Mouse (Mus musculus) forebrain, embryonic 13.5 days (tissue): ENCODE results near the gene Uspl1. TPM values are rescaled to one million over a fixed set of nuclear protein-coding genes. Genes with fewer than 3 reads are reported as not detected.

Experiments used
- ATAC-seq: fragments of 200-750 bp; cut with Nextera tagmentation; 2 replicates; pipeline ENCODE4 v1.8.0; 2017
- H3K27ac ChIP-seq: fragments of 300-500 bp; sonication (generic); 2 replicates; pipeline ENCODE4 v1.5.1; 2015; ENCODE audit warnings: inconsistent platforms, mild to moderate bottlenecking, moderate library complexity
- H3K27me3 ChIP-seq: fragments of 300-500 bp; sonication (generic); 2 replicates; pipeline ENCODE4 v1.6.1; 2015; ENCODE audit warnings: mild to moderate bottlenecking, inconsistent platforms
- H3K36me3 ChIP-seq: fragments of 300-500 bp; sonication (generic); 2 replicates; pipeline ENCODE4 v1.6.1; 2015; ENCODE audit warnings: mild to moderate bottlenecking, inconsistent platforms; ENCODE audit not compliant: poor library complexity, severe bottlenecking
- H3K4me1 ChIP-seq: fragments of 300-500 bp; sonication (generic); 2 replicates; pipeline ENCODE4 v1.6.1; 2015; ENCODE audit warnings: inconsistent platforms
- H3K4me2 ChIP-seq: fragments of 300-500 bp; sonication (generic); 2 replicates; pipeline ENCODE4 v1.6.1; 2015; ENCODE audit warnings: inconsistent platforms, mild to moderate bottlenecking, moderate library complexity
- H3K4me3 ChIP-seq: fragments of 300-500 bp; sonication (generic); 2 replicates; pipeline ENCODE4 v1.5.1; 2015; ENCODE audit warnings: mild to moderate bottlenecking, inconsistent platforms
- H3K9ac ChIP-seq: fragments of 300-500 bp; sonication (generic); 2 replicates; pipeline ENCODE4 v1.6.1; 2015; ENCODE audit warnings: mild to moderate bottlenecking, inconsistent platforms
- H3K9me3 ChIP-seq: fragments of 300-500 bp; sonication (generic); replicated peaks from 2 replicates; pipeline ENCODE4 v1.6.1; 2016; ENCODE audit warnings: inconsistent platforms
- WGBS: fragments of 180-500 bp; shearing (Covaris S2); methylation state at CpG from one replicate; pipeline ENCODE4 v1.1.7; 2015; 5-methylcytosine and 5-hydroxymethylcytosine counted together
- polyA plus RNA-seq: library from polyadenylated mRNA; unstranded; fragments of >200 nt; fragmentation: Nextera tagmentation; extraction: Ambion mirVana; gene quantifications from 2 replicates; pipeline ENCODE4 v1.2.1, GENCODE M21; 2015

Uspl1 gene
- polyA plus RNA-seq, 1 experiment from 2014 or later: 54.8 TPM

GRCm38 (mm10) chr5:149150882-149151281, 33.3 kb upstream of the Uspl1 start:
- ATAC-seq: no peak
- WGBS: 90% methylated on average over 3 of the region's 3 CpGs

GRCm38 (mm10) chr5:149152063-149152773, 31.9 kb upstream of the Uspl1 start:
- Histone ChIP-seq H3K4me3 (no peak overlapping the region), H3K27me3 (no peaks in the 10 kb centered on the region), H3K4me1 (peaks cover 6% of the 10 kb centered on the region), H3K4me2 (no peak overlapping the region), H3K27ac (no peak overlapping the region), H3K9ac (no peak overlapping the region), H3K36me3 (no peaks in the 10 kb centered on the region), H3K9me3 (no peaks in the 10 kb centered on the region)
- 51% methylated on average over 13 of the region's 13 CpGs for WGBS
- no peak for ATAC-seq

More at GRCm38 (mm10) chr5:149150882-149151281, 33.3 kb upstream of the Uspl1 start:
- no peak overlapping the region for H3K9ac ChIP-seq
- H3K4me2 ChIP-seq: no peak overlapping the region
- peaks cover 6% of the 10 kb centered on the region for H3K4me1 ChIP-seq
- no peaks in the 10 kb centered on the region for H3K27me3 ChIP-seq
- no peaks in the 10 kb centered on the region for H3K9me3 ChIP-seq
- H3K36me3 ChIP-seq: no peaks in the 10 kb centered on the region
- H3K27ac ChIP-seq: no peak overlapping the region
- H3K4me3 ChIP-seq: no peak overlapping the region

GRCm38 (mm10) chr5:149152774-149153155, 31.4 kb upstream of the Uspl1 start:
- ATAC-seq: no peak
- Histone ChIP-seq H3K4me3 (no peak overlapping the region), H3K9me3 (no peaks in the 10 kb centered on the region), H3K27ac (no peak overlapping the region), H3K4me2 (no peak overlapping the region), H3K4me1 (peaks cover 6% of the 10 kb centered on the region), H3K9ac (no peak overlapping the region), H3K27me3 (no peaks in the 10 kb centered on the region), H3K36me3 (no peaks in the 10 kb centered on the region)
- WGBS: 67% methylated on average over 12 of the region's 12 CpGs

GRCm38 (mm10) chr5:149156886-149157563, 27.1 kb upstream of the Uspl1 start:
- no peak for ATAC-seq
- H3K27me3 ChIP-seq: no peaks in the 10 kb centered on the region

GRCm38 (mm10) chr5:149159021-149159420, 25.1 kb upstream of the Uspl1 start:
- no peaks in the 10 kb centered on the region for H3K9me3 ChIP-seq
- WGBS: 87% methylated on average over 6 of the region's 6 CpGs
- H3K9ac ChIP-seq: no peak overlapping the region
- H3K27me3 ChIP-seq: no peaks in the 10 kb centered on the region
- H3K36me3 ChIP-seq: no peaks in the 10 kb centered on the region
- H3K4me1 ChIP-seq: no peaks in the 10 kb centered on the region
- no peak for ATAC-seq
- H3K4me3 ChIP-seq: no peak overlapping the region
- H3K27ac ChIP-seq: no peak overlapping the region
- no peak overlapping the region for H3K4me2 ChIP-seq

More at GRCm38 (mm10) chr5:149156886-149157563, 27.1 kb upstream of the Uspl1 start:
- Histone ChIP-seq H3K27ac (no peak overlapping the region), H3K4me2 (no peak overlapping the region), H3K4me1 (peaks cover 6% of the 10 kb centered on the region), H3K9ac (no peak overlapping the region), H3K36me3 (no peaks in the 10 kb centered on the region), H3K4me3 (no peak overlapping the region), H3K9me3 (no peaks in the 10 kb centered on the region)
- WGBS: 94% methylated on average over 18 of the region's 18 CpGs

- Histone ChIP-seq H3K4me1 (no peaks in the 10 kb centered on the region), H3K27me3 (no peaks in the 10 kb centered on the region), H3K9ac (no peak overlapping the region), H3K4me3 (no peak overlapping the region), H3K27ac (no peak overlapping the region), H3K4me2 (no peak overlapping the region), H3K36me3 (no peaks in the 10 kb centered on the region), H3K9me3 (no peaks in the 10 kb centered on the region)
- WGBS: 80% methylated on average over 4 of the region's 4 CpGs
- ATAC-seq: no peak
These were observed 23.7 kb upstream of the Uspl1 start for GRCm38 (mm10) chr5:149160469-149160868.

- Histone ChIP-seq H3K9ac (no peak overlapping the region), H3K9me3 (no peaks in the 10 kb centered on the region), H3K36me3 (no peaks in the 10 kb centered on the region), H3K27ac (no peak overlapping the region), H3K4me3 (no peak overlapping the region), H3K4me2 (no peak overlapping the region), H3K4me1 (no peaks in the 10 kb centered on the region), H3K27me3 (no peaks in the 10 kb centered on the region)
- WGBS: 87% methylated on average over 7 of the region's 7 CpGs
- ATAC-seq: no peak
These were observed 21.3 kb upstream of the Uspl1 start for GRCm38 (mm10) chr5:149162890-149163289.

- H3K27ac ChIP-seq: no peak overlapping the region
- no peak for ATAC-seq
- H3K4me1 ChIP-seq: no peaks in the 10 kb centered on the region
- H3K9ac ChIP-seq: no peak overlapping the region
- no peaks in the 10 kb centered on the region for H3K36me3 ChIP-seq
- no peaks in the 10 kb centered on the region for H3K9me3 ChIP-seq
- 60% methylated on average over 7 of the region's 7 CpGs for WGBS
- no peaks in the 10 kb centered on the region for H3K27me3 ChIP-seq
- H3K4me3 ChIP-seq: no peak overlapping the region
- no peak overlapping the region for H3K4me2 ChIP-seq
These were observed 19.3 kb upstream of the Uspl1 start for GRCm38 (mm10) chr5:149164881-149165280.

- Histone ChIP-seq H3K9me3 (no peaks in the 10 kb centered on the region), H3K4me2 (no peak overlapping the region), H3K4me3 (no peak overlapping the region), H3K4me1 (no peaks in the 10 kb centered on the region), H3K27ac (no peak overlapping the region), H3K36me3 (no peaks in the 10 kb centered on the region), H3K9ac (no peak overlapping the region), H3K27me3 (no peaks in the 10 kb centered on the region)
- 95% methylated on average over 10 of the region's 10 CpGs for WGBS
- no peak for ATAC-seq
These were observed 18.1 kb upstream of the Uspl1 start for GRCm38 (mm10) chr5:149166011-149166410.

- Histone ChIP-seq H3K36me3 (no peaks in the 10 kb centered on the region), H3K4me2 (no peak overlapping the region), H3K27me3 (no peaks in the 10 kb centered on the region), H3K9me3 (no peaks in the 10 kb centered on the region), H3K27ac (no peak overlapping the region), H3K9ac (no peak overlapping the region), H3K4me1 (no peaks in the 10 kb centered on the region), H3K4me3 (no peak overlapping the region)
- WGBS: 82% methylated on average over 2 of the region's 2 CpGs
- ATAC-seq: no peak
These were observed 16.1 kb upstream of the Uspl1 start for GRCm38 (mm10) chr5:149168051-149168450.

GRCm38 (mm10) chr5:149168816-149169215, 15.3 kb upstream of the Uspl1 start:
- H3K36me3 ChIP-seq: no peaks in the 10 kb centered on the region
- H3K4me2 ChIP-seq: no peak overlapping the region
- no peak for ATAC-seq
- 87% methylated on average over 9 of the region's 9 CpGs for WGBS
- no peak overlapping the region for H3K4me3 ChIP-seq
- H3K9me3 ChIP-seq: no peaks in the 10 kb centered on the region
- H3K9ac ChIP-seq: no peak overlapping the region
- no peak overlapping the region for H3K27ac ChIP-seq
- no peaks in the 10 kb centered on the region for H3K27me3 ChIP-seq
- H3K4me1 ChIP-seq: no peaks in the 10 kb centered on the region

- Histone ChIP-seq H3K9ac (no peak overlapping the region), H3K27me3 (no peaks in the 10 kb centered on the region), H3K4me3 (no peak overlapping the region), H3K36me3 (no peaks in the 10 kb centered on the region), H3K9me3 (no peaks in the 10 kb centered on the region), H3K4me2 (no peak overlapping the region), H3K4me1 (no peaks in the 10 kb centered on the region), H3K27ac (no peak overlapping the region)
- 53% methylated on average over 8 of the region's 8 CpGs for WGBS
- no peak for ATAC-seq
These were observed 13.1 kb upstream of the Uspl1 start for GRCm38 (mm10) chr5:149170841-149171588.
